Mouse (Mus musculus) lung, adult 2 months (tissue): ENCODE data around the gene Ube3b. TPM values are rescaled to one million over a fixed set of nuclear protein-coding genes. Genes with fewer than 3 reads are reported as not detected.

Source experiments
- DNase-seq: peaks from one replicate; pipeline ENCODE4 v3.0.0; 2022
- H3K4me1 ChIP-seq: fragments of 200-500 bp; 2 replicates; pipeline ENCODE4 v1.6.1; 2011; ENCODE audit warnings: low read length; ENCODE audit not compliant: control insufficient read depth, insufficient read depth
- H3K4me3 ChIP-seq: fragments of 200-500 bp; replicated peaks from 2 replicates; pipeline ENCODE3; 2011; ENCODE audit warnings: low read depth, mild to moderate bottlenecking, control low read depth, low read length; ENCODE audit errors: extremely low read depth
- CTCF ChIP-seq: fragments of 200-500 bp; IDR thresholded peaks from 2 replicates; pipeline ENCODE4 v1.5.1; 2011; ENCODE audit warnings: mild to moderate bottlenecking, low read length, control low read depth; ENCODE audit not compliant: insufficient read depth
- POLR2A ChIP-seq: fragments of 200-500 bp; IDR thresholded peaks from 2 replicates; pipeline ENCODE4 v1.6.1; 2011; ENCODE audit warnings: low read depth, mild to moderate bottlenecking, control low read depth, low read length, borderline replicate concordance; ENCODE audit errors: extremely low read depth
- WGBS: fragments of 180-500 bp; shearing (Covaris S2); methylation state at CpG from one replicate; pipeline ENCODE4 v1.1.7; 2018; 5-methylcytosine and 5-hydroxymethylcytosine counted together
- polyA plus RNA-seq: library from polyadenylated mRNA; depleted of rRNA; stranded (reverse); fragments of >200 nt; gene quantifications from 2 replicates; pipeline ENCODE4 v1.2.3, GENCODE M21; 2012

Gene Ube3b
- polyA plus RNA-seq, 1 experiment: 74.3 TPM

DNA sequence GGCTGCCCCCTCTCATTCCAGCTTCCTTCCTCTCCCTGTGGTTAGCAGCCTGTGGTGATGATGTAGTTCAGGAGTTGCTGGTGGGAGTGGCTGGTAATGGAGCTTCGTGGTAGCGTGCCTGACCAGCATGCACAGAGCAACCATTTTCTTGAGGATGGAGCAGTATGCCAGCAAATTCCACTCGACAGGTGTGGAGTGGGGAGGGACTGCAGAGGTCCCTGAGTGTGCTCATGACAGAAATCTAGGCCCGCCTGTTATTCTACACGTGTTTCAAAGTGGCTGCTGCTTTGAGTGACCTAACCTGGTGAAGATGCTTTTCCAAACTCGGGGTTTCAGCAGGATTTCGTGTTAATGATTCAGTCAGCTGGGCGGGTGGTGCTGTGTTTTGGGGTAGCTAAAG lies 4.0 kb downstream of the Ube3b start:
- 62% methylated on average over 8 of the region's 8 CpGs for WGBS
- no peak for TF ChIP-seq POLR2A
- no peak for TF ChIP-seq CTCF
- no peak for DNase-seq

DNA sequence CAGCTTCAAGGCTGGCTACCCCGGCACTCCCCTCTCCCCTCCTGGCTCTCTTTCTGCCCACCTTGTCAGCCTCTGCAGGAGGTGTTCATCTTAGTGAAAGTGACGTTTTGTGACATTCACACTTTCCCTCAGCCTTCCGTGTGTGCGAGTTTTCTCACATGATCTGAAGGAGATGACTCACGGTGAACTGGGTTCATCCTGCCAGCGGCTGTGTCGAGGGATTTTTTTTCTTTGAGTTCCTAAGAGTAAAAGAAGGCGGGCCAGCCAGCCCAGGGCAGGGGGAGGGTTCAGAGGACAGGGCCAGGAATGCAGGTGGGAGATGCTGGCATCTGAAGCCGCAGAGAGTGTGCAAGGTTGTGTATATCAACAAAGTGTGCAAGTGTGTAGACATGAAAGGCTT lies 12.8 kb downstream of the Ube3b start:
- DNase-seq: no peak
- 70% methylated on average over 9 of the region's 9 CpGs for WGBS
- H3K4me1 ChIP-seq: no peaks in the 10 kb centered on the region
- TF ChIP-seq POLR2A (no peak), CTCF (no peak)
- no peak overlapping the region for H3K4me3 ChIP-seq

More for the DNA sequence above, 4.0 kb downstream of the Ube3b start:
- H3K4me3 ChIP-seq: no peak overlapping the region
- peaks cover 4% of the 10 kb centered on the region; the same call in 1 of the 2 replicates for H3K4me1 ChIP-seq

DNA sequence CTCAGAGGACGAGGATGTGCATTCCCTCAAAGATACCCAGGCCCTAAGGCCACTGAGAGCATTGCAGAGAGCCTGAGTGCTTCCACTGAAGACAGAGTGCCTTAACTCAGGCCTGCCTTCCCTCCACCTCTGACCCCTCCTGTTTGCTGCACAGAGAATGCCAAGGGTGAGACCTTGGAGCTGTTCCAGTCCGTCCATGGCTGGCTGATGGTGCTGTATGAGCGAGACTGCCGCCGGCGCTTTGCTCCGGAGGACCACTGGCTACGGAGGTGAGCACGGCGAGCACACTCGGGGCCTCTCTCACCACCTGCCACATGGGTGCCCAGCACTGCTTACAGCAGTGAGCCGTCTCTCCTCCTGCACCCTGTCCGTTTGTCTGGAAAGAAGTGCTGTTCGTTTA lies 26.2 kb downstream of the Ube3b start:
- 0 out of 2 replicates have a peak, but pooled peaks cover 2% of the 10 kb centered on the region for H3K4me1 ChIP-seq
- WGBS: 82% methylated on average over 14 of the region's 14 CpGs
- no peak overlapping the region for H3K4me3 ChIP-seq
- no peak for TF ChIP-seq CTCF
- DNase-seq: no peak

- TF ChIP-seq CTCF (no peak), POLR2A (no peak)
- WGBS: 77% methylated on average over 10 of the region's 10 CpGs
- 0 out of 2 replicates have a peak, but pooled peaks cover 2% of the 10 kb centered on the region for H3K4me1 ChIP-seq
- no peak for DNase-seq
- no peak overlapping the region for H3K4me3 ChIP-seq
Observed at GRCm38 (mm10) chr5:114407269-114407668, 26.9 kb downstream of the Ube3b start.

DNA sequence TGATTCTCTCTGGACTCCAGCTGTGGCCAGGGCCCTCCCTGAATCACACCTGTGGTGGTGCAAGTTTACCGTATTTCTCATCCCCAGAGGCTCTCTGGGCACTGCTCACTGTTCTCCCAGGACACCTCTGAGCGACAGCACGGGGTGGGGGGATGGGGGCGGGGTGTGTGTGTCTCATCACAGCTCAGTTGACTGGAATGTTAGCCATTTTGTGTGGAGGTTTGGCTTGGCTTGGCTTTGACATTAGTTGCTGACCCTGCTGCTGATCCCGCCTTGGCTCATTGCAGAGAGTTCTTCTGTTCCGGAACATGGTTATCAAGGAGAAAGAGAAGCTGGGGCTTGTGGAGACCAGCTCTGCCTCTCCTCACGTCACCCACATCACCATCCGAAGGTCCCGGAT lies 27.4 kb downstream of the Ube3b start:
- Histone ChIP-seq H3K4me3 (no peak overlapping the region), H3K4me1 (peaks cover 2% of the 10 kb centered on the region; the same call in 1 of the 2 replicates)
- DNase-seq: no peak
- WGBS: 79% methylated on average over 9 of the region's 9 CpGs
- TF ChIP-seq POLR2A: no peak
- TF ChIP-seq CTCF: no peak

DNA sequence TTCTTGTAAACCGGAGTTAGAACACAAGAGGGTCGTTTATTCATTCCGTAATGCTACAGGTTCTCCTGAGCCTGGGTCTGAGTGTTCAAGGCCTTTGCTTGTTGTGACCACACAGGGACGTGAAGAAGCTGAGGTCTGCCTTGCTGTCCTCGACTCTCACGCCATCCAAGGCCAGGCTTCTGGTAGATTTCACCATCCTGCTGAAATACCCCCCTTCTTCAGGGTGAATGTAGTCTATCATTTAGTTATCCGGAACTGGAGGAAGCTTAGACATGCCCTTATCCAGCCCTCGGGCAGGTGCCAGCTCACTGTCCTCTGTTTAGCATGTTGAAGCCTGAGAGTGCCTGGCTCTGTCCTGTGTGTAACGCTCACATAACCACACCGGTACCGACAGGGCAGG lies 28.4 kb downstream of the Ube3b start:
- WGBS: 84% methylated on average over 11 of the region's 11 CpGs
- Histone ChIP-seq H3K4me1 (peaks cover 2% of the 10 kb centered on the region; the same call in 1 of the 2 replicates), H3K4me3 (no peak overlapping the region)
- no peak for DNase-seq
- TF ChIP-seq POLR2A (no peak), CTCF (no peak)

DNA sequence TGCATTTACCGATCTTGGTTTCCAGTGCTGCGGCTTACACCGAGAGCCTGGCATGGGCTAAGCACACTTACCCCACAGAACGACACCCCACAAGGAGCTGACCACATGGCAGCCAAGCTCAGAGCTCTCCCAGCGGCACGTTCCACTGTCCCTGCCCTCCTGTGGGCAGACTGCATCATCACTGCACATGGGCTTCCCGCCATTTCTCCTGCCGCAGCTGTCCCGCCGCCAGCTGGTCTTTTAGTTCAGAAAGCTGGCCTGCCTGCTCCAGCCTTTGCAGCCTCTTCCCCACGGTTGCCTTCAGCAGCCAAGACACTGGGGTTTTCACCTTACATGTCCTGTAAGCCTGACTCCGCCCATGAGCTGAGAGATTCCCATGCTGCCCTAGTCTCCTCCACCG lies 30.0 kb downstream of the Ube3b start:
- WGBS: 82% methylated on average over 13 of the region's 13 CpGs
- DNase-seq: no peak
- no peak for TF ChIP-seq CTCF
- TF ChIP-seq POLR2A: no peak
- H3K4me3 ChIP-seq: no peak overlapping the region
- peaks cover 2% of the 10 kb centered on the region; the same call in 1 of the 2 replicates for H3K4me1 ChIP-seq

GRCm38 (mm10) chr5:114412361-114412998 lies 32.1 kb downstream of the Ube3b start:
- Histone ChIP-seq H3K4me1 (peaks cover 1% of the 10 kb centered on the region; the same call in 1 of the 2 replicates), H3K4me3 (no peak overlapping the region)
- peak; percentile 23 for DNase-seq
- no peak for TF ChIP-seq POLR2A
- TF ChIP-seq CTCF: no peak
- WGBS: 55% methylated on average over 23 of the region's 23 CpGs

GRCm38 (mm10) chr5:114413067-114413735 lies 32.8 kb downstream of the Ube3b start:
- Histone ChIP-seq H3K4me3 (no peak overlapping the region), H3K4me1 (no peaks in the 10 kb centered on the region; the same call in 1 of the 2 replicates)
- TF ChIP-seq POLR2A (no peak), CTCF (no peak)
- WGBS: 49% methylated on average over 16 of the region's 16 CpGs
- peak; percentile 32 for DNase-seq

GRCm38 (mm10) chr5:114415606-114416005 lies 35.2 kb downstream of the Ube3b start:
- no peak overlapping the region for H3K4me3 ChIP-seq
- no peaks in the 10 kb centered on the region; the same call in 1 of the 2 replicates for H3K4me1 ChIP-seq
- no peak for DNase-seq
- WGBS: 86% methylated on average over 5 of the region's 5 CpGs
- TF ChIP-seq POLR2A: no peak
- no peak for TF ChIP-seq CTCF
